Mouse (Mus musculus) regulatory T cell (primary cell): ENCODE results near the gene Arhgef15.

Experiments used
- in situ Hi-C: fragments of 300-600 bp; cut with MboI, MseI; formaldehyde crosslinking; loops from one replicate; pipeline ENCODE4 v1.15.1; 2025; ENCODE audit warnings: high pct_unique_total_duplicates

Arhgef15 gene

DNA sequence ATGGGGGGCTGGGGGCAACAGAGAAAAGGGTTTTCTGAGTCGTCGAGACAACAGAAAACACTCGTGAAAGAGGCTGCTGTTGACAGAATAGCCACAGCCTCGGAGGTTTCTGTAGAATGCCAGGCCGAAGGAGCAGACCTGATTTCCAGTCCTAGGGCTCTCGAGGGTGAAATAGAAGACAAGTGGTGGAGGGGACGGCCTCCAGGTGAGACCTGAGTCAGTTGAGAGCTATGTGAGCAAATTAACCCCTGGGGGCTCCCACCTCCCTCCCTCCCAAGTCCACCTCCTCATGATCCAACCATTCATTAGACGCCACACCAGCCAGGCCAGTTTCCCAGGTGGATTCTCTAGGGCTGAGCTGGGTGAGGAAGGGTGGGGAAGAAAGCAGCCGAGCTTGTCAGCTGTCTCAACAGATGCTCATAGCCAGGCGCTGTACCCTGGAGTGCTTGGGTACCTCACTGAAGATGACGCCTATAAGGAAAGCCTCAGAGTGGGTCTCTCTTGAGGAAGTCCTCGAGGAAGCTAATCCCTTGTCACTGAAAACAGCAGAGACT lies 63.3 kb downstream of the Arhgef15 start:
- in situ Hi-C loops, result no loop called here
